Mouse (Mus musculus) induced T-regulatory cell, adult 2 months (primary cell): ENCODE results near the gene Usp5.
A peak's percentile ranks its signal among the peaks of the same experiment; 100 is the strongest.
"Not testable (repeated sequence)": the region's sequence is repeated elsewhere in the genome, so short reads cannot be mapped to it uniquely, and the experiment has no call there.

Experiments used
- DNase-seq: peaks from one replicate; pipeline ENCODE4 v3.0.0-alpha.2; 2012; ENCODE audit warnings: low read depth

The Usp5 gene

GRCm38 (mm10) chr6:124840241-124841167 is 11.2 kb upstream of the Usp5 start, which contains the start of gene Gnb3:
Gnb3 (minus strand) TSS chr6:124840275.
- DNase-seq = no peak

DNA sequence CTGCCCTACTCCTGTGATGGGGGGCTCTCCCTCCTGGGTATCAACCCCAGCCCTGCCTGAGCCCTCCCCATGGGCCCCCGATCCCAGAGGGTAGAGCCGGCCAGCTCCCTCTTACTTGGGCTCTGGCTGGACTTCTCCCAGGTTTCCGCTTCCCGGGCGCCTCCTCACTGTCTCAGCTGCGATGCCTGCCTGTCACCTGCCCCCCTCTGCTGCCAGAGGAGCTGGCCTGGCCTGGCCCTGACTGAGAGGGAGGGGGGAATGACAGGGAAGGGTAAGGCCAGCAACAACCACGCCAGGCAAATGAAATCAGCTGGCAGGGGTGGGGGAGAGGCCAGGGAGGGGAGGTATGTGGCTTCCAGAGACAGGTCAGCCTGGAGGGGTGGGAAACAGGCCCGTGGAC is 10.5 kb upstream of the Usp5 start:
- DNase-seq = no peak

DNA sequence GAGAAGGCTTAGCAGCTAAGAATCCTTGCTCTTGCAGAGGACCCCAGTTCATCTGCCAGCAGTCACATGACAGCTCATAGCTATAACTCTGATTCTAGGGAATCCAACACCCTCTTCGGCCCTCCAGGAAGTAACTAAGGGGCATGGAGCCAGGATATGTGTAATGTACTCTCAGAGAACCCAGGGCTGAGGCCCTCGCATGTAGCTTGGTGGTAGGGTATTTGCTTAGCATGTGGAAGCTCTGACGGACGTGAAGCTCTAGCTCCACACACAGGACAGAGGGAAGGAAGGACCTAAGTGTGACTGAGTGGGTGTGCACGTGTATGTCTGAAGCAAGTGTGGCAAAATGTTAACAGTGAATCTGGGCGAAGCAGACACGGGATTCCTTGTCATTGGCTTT is 7.1 kb upstream of the Usp5 start:
- no peak for DNase-seq

- DNase-seq = no peak
Measured at GRCm38 (mm10) chr6:124835531-124835930, 6.2 kb upstream of the Usp5 start.

- no peak for DNase-seq
Measured at GRCm38 (mm10) chr6:124834512-124835081, 5.3 kb upstream of the Usp5 start.

- DNase-seq = no peak
Measured at GRCm38 (mm10) chr6:124831649-124832048, 2.4 kb upstream of the Usp5 start.

- not testable (repeated sequence) for DNase-seq
Measured at GRCm38 (mm10) chr6:124831199-124831598, 1.9 kb upstream of the Usp5 start.

GRCm38 (mm10) chr6:124829799-124830700 is 766 bp upstream of the Usp5 start:
- DNase-seq = peak; percentile 98

DNA sequence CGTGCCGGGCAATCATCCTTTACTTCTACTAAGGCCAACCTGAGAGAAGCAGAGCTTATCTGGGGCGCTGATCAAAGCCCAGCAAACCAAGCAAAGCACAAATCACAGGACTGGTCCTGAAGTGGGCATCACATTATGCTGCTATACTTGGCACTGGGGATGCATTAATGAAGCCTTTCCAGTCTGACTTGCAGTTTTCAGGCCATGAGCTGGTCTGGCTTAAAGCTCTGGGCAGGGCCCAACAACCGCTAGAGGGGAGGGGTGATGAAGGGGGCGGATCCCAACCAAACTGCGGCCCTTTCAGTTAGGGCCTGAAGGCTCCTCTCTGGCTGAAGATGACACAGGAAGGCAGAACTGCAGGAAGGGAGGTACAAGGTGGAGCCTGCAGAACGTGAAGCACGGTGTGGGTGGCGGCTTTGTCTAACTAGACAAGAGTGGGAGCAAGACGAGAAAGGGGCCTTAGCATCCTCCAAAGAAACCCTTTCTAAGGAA is 1.1 kb downstream of the Usp5 start:
- peak; percentile 69 for DNase-seq

- no peak for DNase-seq
Measured at GRCm38 (mm10) chr6:124822049-124822448, 7.2 kb downstream of the Usp5 start.

DNA sequence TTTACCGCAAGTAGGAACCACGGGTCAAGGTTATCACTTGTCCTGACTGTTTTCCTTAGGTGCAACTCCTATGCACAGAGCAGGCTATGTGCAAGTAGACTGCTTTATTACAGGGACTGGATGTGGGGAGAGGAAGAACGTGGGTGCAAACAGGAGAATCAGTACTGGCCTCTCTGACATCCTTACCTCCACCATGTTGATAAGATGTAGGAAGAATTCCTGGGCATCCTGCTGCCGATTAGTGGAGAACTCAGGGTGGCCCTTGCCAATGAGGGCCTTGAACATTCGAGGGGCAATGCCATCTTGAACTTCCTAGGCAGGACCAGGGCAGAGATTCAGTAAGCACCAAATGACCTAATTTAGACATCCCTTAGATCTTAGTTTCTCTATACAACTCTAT is 8.4 kb downstream of the Usp5 start:
- DNase-seq = no peak

GRCm38 (mm10) chr6:124817971-124818370 is 11.3 kb downstream of the Usp5 start:
- no peak for DNase-seq

GRCm38 (mm10) chr6:124817563-124817962 is 11.7 kb downstream of the Usp5 start:
- no peak for DNase-seq

GRCm38 (mm10) chr6:124817125-124817524 is 12.2 kb downstream of the Usp5 start:
- DNase-seq = no peak

GRCm38 (mm10) chr6:124816611-124817010 is 12.7 kb downstream of the Usp5 start:
- DNase-seq = no peak

DNA sequence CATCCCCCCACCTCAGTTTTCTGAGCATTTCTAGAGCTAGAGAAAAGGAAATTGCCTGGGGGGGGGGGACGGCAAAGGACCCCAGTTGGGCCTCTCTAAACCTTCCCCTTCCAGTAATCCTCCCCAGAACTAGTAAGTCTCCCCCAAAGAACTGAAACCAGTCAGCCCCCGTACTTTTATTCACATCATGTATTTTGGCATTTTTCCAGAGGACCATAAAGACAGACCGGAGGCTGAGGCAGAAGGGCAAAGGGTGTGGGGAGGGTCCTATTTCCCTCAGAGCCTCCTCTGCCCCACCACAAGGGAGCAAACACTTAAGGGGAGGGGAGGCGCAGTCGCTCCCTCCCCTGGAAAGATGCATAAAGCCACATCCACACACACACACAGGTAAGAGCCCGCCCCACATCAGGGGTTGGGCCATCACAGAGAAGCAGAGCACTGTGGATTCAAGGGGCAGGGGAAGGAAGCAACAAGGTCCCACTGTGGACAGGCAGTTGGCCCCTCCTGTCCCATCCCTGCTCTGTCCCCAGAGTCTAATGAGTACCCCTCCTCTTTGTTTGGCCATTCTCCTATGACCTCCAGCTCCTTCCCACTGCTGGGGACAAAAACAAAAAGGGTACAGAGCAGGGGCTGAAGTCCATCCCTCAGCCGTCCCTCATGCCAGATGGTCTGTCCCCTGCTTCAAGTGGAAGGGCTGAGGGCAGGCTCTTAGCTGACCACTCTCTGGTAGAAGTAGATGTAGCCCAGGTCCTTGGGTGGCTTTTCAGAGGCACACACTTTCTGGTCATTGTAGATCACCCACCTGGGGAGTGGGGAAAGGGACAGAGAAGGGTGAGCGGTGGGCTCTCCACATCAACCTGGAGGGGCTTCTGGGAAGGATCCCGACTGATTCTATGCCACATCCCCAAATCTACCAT is 14.2 kb downstream of the Usp5 start:
- DNase-seq = no peak

GRCm38 (mm10) chr6:124814448-124814847 is 14.8 kb downstream of the Usp5 start:
- no peak for DNase-seq

- DNase-seq = peak; percentile 90
Measured at GRCm38 (mm10) chr6:124813933-124814332, 15.4 kb downstream of the Usp5 start, which contains the start of gene Tpi1. Tpi1 (minus strand) TSS chr6:124814296.

- DNase-seq = peak; percentile 81
Measured at GRCm38 (mm10) chr6:124813496-124813895, 15.8 kb downstream of the Usp5 start.

DNA sequence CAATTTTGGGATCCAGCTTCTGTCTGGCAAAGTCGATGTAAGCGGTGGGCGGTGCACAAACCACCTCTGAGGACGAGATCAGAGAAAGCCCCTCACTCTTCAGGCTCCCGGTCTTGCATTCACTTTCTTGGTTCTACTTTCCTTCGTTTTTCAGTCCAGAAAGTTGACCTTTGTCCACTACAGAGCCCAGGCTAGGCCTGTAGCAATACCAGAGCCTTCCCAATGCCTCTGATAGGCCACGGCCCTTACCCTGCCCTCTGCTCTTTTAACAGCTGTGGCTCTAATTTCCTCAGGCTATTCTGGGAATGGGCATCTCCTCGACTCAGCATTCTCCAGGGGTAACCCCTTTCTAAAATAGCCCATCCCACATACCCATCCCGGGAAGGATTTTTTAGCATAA is 16.4 kb downstream of the Usp5 start:
- DNase-seq = no peak
